Mouse (Mus musculus) embryonic fibroblast, embryonic 13.5 days (primary cell): Measurements from ENCODE around the gene Zfp85. TPM values are rescaled to one million over a fixed set of nuclear protein-coding genes. Genes with fewer than 3 reads are reported as not detected.
"Not testable (repeated sequence)": the region's sequence is repeated elsewhere in the genome, so short reads cannot be mapped to it uniquely, and the experiment has no call there.

Experiments used
- H3K27ac ChIP-seq: 2 replicates; pipeline ENCODE4 v1.5.1; 2012; ENCODE audit warnings: low read length, control low read depth, inconsistent platforms; ENCODE audit not compliant: insufficient read depth
- H3K4me1 ChIP-seq: 2 replicates; pipeline ENCODE4 v1.6.1; 2011; ENCODE audit warnings: low read length; ENCODE audit not compliant: control insufficient read depth, insufficient read depth
- H3K4me3 ChIP-seq: 2 replicates; pipeline ENCODE4 v1.5.1; 2011; ENCODE audit warnings: mild to moderate bottlenecking, control low read depth, low read length; ENCODE audit not compliant: insufficient read depth
- CTCF ChIP-seq: IDR thresholded peaks from 2 replicates; pipeline ENCODE4 v1.5.1; 2011; ENCODE audit warnings: mild to moderate bottlenecking, control low read depth, low read length, moderate library complexity, borderline replicate concordance; ENCODE audit not compliant: insufficient read depth
- POLR2A ChIP-seq: IDR thresholded peaks from 2 replicates; pipeline ENCODE4 v1.6.1; 2011; ENCODE audit warnings: low read depth, mild to moderate bottlenecking, control low read depth, low read length, moderate library complexity
- polyA plus RNA-seq: library from polyadenylated mRNA; stranded (reverse); fragments of >200 nt; gene quantifications from 2 replicates; pipeline ENCODE4 v1.2.4, GENCODE M21; 2011; ENCODE audit warnings: low read depth; ENCODE audit not compliant: missing spikeins, insufficient read length

Gene Zfp85
- 3.6 and 4.2 TPM in 2 replicates for polyA plus RNA-seq

GRCm38 (mm10) chr13:67754333-67755306, at the start of gene Zfp85:
Gene Zfp85 (minus strand): TSS chr13:67755228.
- TF ChIP-seq CTCF (no peak), POLR2A (peak; percentile 75)
- Histone ChIP-seq H3K4me1 (no peaks in the 10 kb centered on the region), H3K27ac (peak within 1 kb of the TSS; percentile 77), H3K4me3 (peak within 1 kb of the TSS; percentile 66)

GRCm38 (mm10) chr13:67799151-67799550, 44.1 kb upstream of the Zfp85 start:
- H3K4me1 ChIP-seq, H3K4me3 ChIP-seq, H3K27ac ChIP-seq: not testable (repeated sequence)

- Histone ChIP-seq H3K4me1 (no peaks in the 10 kb centered on the region; the same call in 1 of the 2 replicates), H3K27ac (no peak overlapping the region), H3K4me3 (no peak overlapping the region)
- TF ChIP-seq POLR2A (no peak), CTCF (no peak)
These were observed 43.6 kb upstream of the Zfp85 start for GRCm38 (mm10) chr13:67798618-67799017.

GRCm38 (mm10) chr13:67791921-67792455, 37.0 kb upstream of the Zfp85 start:
- H3K4me3 ChIP-seq: no peak overlapping the region
- no peaks in the 10 kb centered on the region for H3K4me1 ChIP-seq
- TF ChIP-seq POLR2A: no peak
- no peak for TF ChIP-seq CTCF
- H3K27ac ChIP-seq: no peak overlapping the region

GRCm38 (mm10) chr13:67779265-67780221, 24.5 kb upstream of the Zfp85 start, which contains the start of gene Zfp493:
Gene Zfp493 (plus strand): TSS chr13:67779693.
- H3K27ac ChIP-seq: peak within 1 kb of the TSS; percentile 44
- H3K4me3 ChIP-seq: peak within 1 kb of the TSS; percentile 86
- no peaks in the 10 kb centered on the region for H3K4me1 ChIP-seq
- no peak for TF ChIP-seq CTCF
- TF ChIP-seq POLR2A: peak; percentile 71

- Histone ChIP-seq H3K4me3 (no peak overlapping the region), H3K4me1 (no peaks in the 10 kb centered on the region), H3K27ac (no peak overlapping the region)
- TF ChIP-seq CTCF (no peak), POLR2A (no peak)
These were observed 8.2 kb upstream of the Zfp85 start for GRCm38 (mm10) chr13:67763031-67763768.

- H3K4me3 ChIP-seq: no peak overlapping the region
- TF ChIP-seq POLR2A: no peak
- TF ChIP-seq CTCF: no peak
- H3K27ac ChIP-seq: no peak overlapping the region
- no peaks in the 10 kb centered on the region for H3K4me1 ChIP-seq
These were observed 4.9 kb upstream of the Zfp85 start for GRCm38 (mm10) chr13:67759966-67760365.

GRCm38 (mm10) chr13:67755761-67756160, 733 bp upstream of the Zfp85 start:
- Histone ChIP-seq H3K4me1 (no peaks in the 10 kb centered on the region), H3K4me3 (no peak overlapping the region), H3K27ac (no peak overlapping the region)
- TF ChIP-seq CTCF (no peak), POLR2A (no peak)

- H3K4me1 ChIP-seq: no peaks in the 10 kb centered on the region
- H3K4me3 ChIP-seq: no peak overlapping the region
- no peak overlapping the region for H3K27ac ChIP-seq
- no peak for TF ChIP-seq CTCF
- no peak for TF ChIP-seq POLR2A
These were observed 11.1 kb downstream of the Zfp85 start for GRCm38 (mm10) chr13:67743896-67744295.
